Mouse (Mus musculus): ENCODE measurements around the gene Apoa2.

Gene Apoa2

GRCm38 (mm10) chr1:171224857-171225256 lies at the start of gene Apoa2:
TSS of gene Apoa2 (plus strand) at chr1:171225054.
- in situ Hi-C loops (cut with MseI, MboI) = loop anchor here (5.0 to 10.0 kb wide), 2 partner anchors 108 to 110 kb away; partner anchors contain the start of gene Cfap126 (in 1 of the 2)

GRCm38 (mm10) chr1:171179487-171180171 lies 45.2 kb upstream of the Apoa2 start:
- in situ Hi-C loops (cut with MseI, MboI) = no loop called here

GRCm38 (mm10) chr1:171183025-171183424 lies 41.8 kb upstream of the Apoa2 start:
- in situ Hi-C loops (cut with MseI, MboI) = no loop called here

- in situ Hi-C loops (cut with MseI, MboI) = no loop called here
These were observed 41.2 kb upstream of the Apoa2 start for GRCm38 (mm10) chr1:171183620-171184019.

- in situ Hi-C loops (cut with MseI, MboI) = no loop called here
These were observed 40.5 kb upstream of the Apoa2 start for GRCm38 (mm10) chr1:171184314-171184713.

- in situ Hi-C loops (cut with MseI, MboI) = no loop called here
These were observed 39.2 kb upstream of the Apoa2 start for GRCm38 (mm10) chr1:171185655-171186054.

- in situ Hi-C loops (cut with MseI, MboI) = no loop called here
These were observed 36.8 kb upstream of the Apoa2 start for GRCm38 (mm10) chr1:171187851-171188700.

- in situ Hi-C loops (cut with MseI, MboI) = no loop called here
These were observed 35.8 kb upstream of the Apoa2 start for GRCm38 (mm10) chr1:171189046-171189445.

GRCm38 (mm10) chr1:171189476-171190114 lies 35.3 kb upstream of the Apoa2 start:
- in situ Hi-C loops (cut with MseI, MboI) = no loop called here

GRCm38 (mm10) chr1:171190832-171191231 lies 34.0 kb upstream of the Apoa2 start:
- in situ Hi-C loops (cut with MseI, MboI) = no loop called here

GRCm38 (mm10) chr1:171192283-171192682 lies 32.6 kb upstream of the Apoa2 start:
- in situ Hi-C loops (cut with MseI, MboI) = no loop called here

GRCm38 (mm10) chr1:171193093-171193840 lies 31.6 kb upstream of the Apoa2 start:
- in situ Hi-C loops (cut with MseI, MboI) = no loop called here

- in situ Hi-C loops (cut with MseI, MboI) = no loop called here
These were observed 30.7 kb upstream of the Apoa2 start for GRCm38 (mm10) chr1:171193911-171194830.

GRCm38 (mm10) chr1:171195046-171195822 lies 29.6 kb upstream of the Apoa2 start:
- in situ Hi-C loops (cut with MseI, MboI) = no loop called here

- in situ Hi-C loops (cut with MseI, MboI) = no loop called here
These were observed 28.9 kb upstream of the Apoa2 start, which contains the start of gene Pcp4l1 for GRCm38 (mm10) chr1:171195887-171196397. TSS of gene Pcp4l1 (minus strand) at chr1:171196268.

- in situ Hi-C loops (cut with MseI, MboI) = no loop called here
These were observed 25.3 kb upstream of the Apoa2 start for GRCm38 (mm10) chr1:171199532-171199931.

GRCm38 (mm10) chr1:171200769-171201168 lies 24.1 kb upstream of the Apoa2 start:
- in situ Hi-C loops (cut with MseI, MboI) = no loop called here

GRCm38 (mm10) chr1:171203471-171204248 lies 21.2 kb upstream of the Apoa2 start:
- in situ Hi-C loops (cut with MseI, MboI) = no loop called here

- in situ Hi-C loops (cut with MseI, MboI) = no loop called here
These were observed 20.6 kb upstream of the Apoa2 start for GRCm38 (mm10) chr1:171204249-171204644.

Data from mouse trophoblast stem cell (cell line).